Mouse (Mus musculus) megakaryocyte, embryonic 14.5 days (primary cell): ENCODE results near the gene Pax9. TPM values are rescaled to one million over a fixed set of nuclear protein-coding genes. Genes with fewer than 3 reads are reported as not detected.

ENCODE experiments used
- H3K27me3 ChIP-seq: replicated peaks from 2 replicates; pipeline ENCODE3; 2012; ENCODE audit warnings: inconsistent platforms
- H3K36me3 ChIP-seq: replicated peaks from 2 replicates; pipeline ENCODE3; 2012; ENCODE audit warnings: low read length, inconsistent platforms, mixed read lengths
- H3K4me1 ChIP-seq: 2 replicates; pipeline ENCODE4 v1.6.1; 2012; ENCODE audit warnings: inconsistent platforms
- H3K4me3 ChIP-seq: replicated peaks from 2 replicates; pipeline ENCODE3; 2012; ENCODE audit warnings: moderate library complexity, mild to moderate bottlenecking, inconsistent platforms
- H3K9me3 ChIP-seq: 2 replicates; pipeline ENCODE4 v1.6.1; 2012; ENCODE audit warnings: inconsistent platforms
- FLI1 ChIP-seq: IDR thresholded peaks from 2 replicates; pipeline ENCODE4 v1.6.1; 2012; ENCODE audit warnings: low read length, inconsistent platforms, mixed read lengths
- GATA1 ChIP-seq: IDR thresholded peaks from 3 replicates; pipeline ENCODE4 v1.6.1; 2012; ENCODE audit warnings: mixed read lengths, low read length, inconsistent platforms, borderline replicate concordance
- polyA plus RNA-seq: library from polyadenylated mRNA; stranded (reverse); fragments of >175 nt; gene quantifications from 2 replicates; pipeline ENCODE4 v1.2.3, GENCODE M21; 2012; ENCODE audit warnings: low replicate concordance; ENCODE audit not compliant: insufficient read depth

The Pax9 gene
- polyA plus RNA-seq, 1 experiment = not detected

DNA sequence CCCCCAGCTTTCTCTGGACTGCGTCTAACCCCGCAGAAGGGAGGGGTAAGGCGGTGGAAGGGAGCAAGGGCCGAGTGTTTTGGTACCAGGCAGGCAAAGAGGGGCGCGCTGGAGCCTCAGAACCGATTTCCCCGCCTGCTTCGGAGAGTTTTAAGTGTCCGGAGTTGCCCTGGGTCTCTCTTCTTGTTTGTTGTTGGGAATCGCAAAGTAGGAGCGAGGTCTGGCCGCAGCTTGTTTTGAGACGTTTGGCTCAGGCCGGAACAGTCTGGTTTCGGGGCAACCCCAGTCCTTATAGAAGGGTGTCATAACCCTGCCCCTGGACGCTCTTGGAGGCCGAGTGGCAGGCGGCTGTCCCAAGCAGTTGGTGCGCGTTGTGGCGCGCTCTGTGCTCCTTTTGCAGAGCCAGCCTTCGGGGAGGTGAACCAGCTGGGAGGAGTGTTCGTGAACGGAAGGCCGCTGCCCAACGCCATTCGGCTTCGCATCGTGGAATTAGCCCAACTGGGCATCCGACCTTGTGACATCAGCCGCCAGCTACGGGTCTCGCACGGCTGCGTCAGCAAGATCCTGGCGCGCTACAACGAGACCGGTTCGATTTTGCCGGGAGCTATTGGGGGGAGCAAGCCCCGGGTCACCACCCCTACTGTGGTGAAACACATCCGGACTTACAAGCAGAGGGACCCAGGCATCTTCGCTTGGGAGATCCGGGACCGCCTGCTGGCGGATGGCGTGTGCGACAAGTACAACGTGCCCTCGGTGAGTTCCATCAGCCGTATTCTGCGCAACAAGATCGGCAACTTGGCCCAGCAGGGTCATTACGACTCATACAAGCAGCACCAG lies 4.8 kb downstream of the Pax9 start:
- TF ChIP-seq FLI1 = no peak
- no peak for TF ChIP-seq GATA1
- no peaks in the 10 kb centered on the region for H3K36me3 ChIP-seq

GRCm38 (mm10) chr12:56697011-56697740 lies 5.6 kb downstream of the Pax9 start:
- TF ChIP-seq GATA1 (no peak), FLI1 (no peak)
- H3K9me3 ChIP-seq = peaks cover 43% of the 10 kb centered on the region
- peaks cover 88% of the 10 kb centered on the region for H3K27me3 ChIP-seq
- H3K36me3 ChIP-seq = no peaks in the 10 kb centered on the region
- H3K4me1 ChIP-seq = peaks cover 39% of the 10 kb centered on the region
- peak overlapping the region; percentile 80 for H3K4me3 ChIP-seq

More for the DNA sequence above, 4.8 kb downstream of the Pax9 start:
- H3K27me3 ChIP-seq = peaks cover 94% of the 10 kb centered on the region
- peaks cover 44% of the 10 kb centered on the region for H3K4me1 ChIP-seq
- H3K4me3 ChIP-seq = peak overlapping the region; percentile 80
- H3K9me3 ChIP-seq = peaks cover 49% of the 10 kb centered on the region

DNA sequence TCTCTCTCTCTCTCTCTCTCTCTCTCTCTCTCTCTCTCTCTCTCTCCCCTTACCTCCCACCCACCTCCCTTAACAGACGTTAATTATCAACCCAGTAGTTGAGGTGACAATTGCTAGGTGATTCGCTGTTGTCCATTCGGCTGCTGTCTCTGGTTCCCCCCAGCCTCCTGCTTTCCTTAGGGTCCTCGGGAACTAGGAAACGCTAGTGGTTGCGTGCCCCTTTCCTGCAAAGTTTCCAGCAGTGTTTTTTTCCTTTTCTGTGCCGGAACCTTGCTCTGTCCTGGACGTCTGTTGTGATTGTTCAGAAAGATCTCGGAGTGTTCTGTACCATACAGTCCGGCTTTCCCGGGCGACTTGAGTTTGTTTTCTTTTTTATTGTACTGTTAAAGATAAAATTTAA lies 6.2 kb downstream of the Pax9 start:
- H3K36me3 ChIP-seq = no peaks in the 10 kb centered on the region
- H3K9me3 ChIP-seq = peaks cover 37% of the 10 kb centered on the region
- peaks cover 86% of the 10 kb centered on the region for H3K27me3 ChIP-seq
- peaks cover 33% of the 10 kb centered on the region for H3K4me1 ChIP-seq
- no peak for TF ChIP-seq FLI1
- no peak for TF ChIP-seq GATA1
- peak overlapping the region; percentile 3 for H3K4me3 ChIP-seq

GRCm38 (mm10) chr12:56698191-56698980 lies 6.8 kb downstream of the Pax9 start:
- peaks cover 37% of the 10 kb centered on the region for H3K9me3 ChIP-seq
- no peak for TF ChIP-seq FLI1
- TF ChIP-seq GATA1 = no peak
- H3K4me3 ChIP-seq = no peak overlapping the region
- H3K36me3 ChIP-seq = no peaks in the 10 kb centered on the region
- H3K27me3 ChIP-seq = peaks cover 80% of the 10 kb centered on the region
- H3K4me1 ChIP-seq = peaks cover 33% of the 10 kb centered on the region

- Histone ChIP-seq H3K36me3 (no peaks in the 10 kb centered on the region), H3K9me3 (peaks cover 33% of the 10 kb centered on the region), H3K4me3 (no peak overlapping the region), H3K27me3 (peaks cover 70% of the 10 kb centered on the region), H3K4me1 (peaks cover 33% of the 10 kb centered on the region)
- no peak for TF ChIP-seq GATA1
- no peak for TF ChIP-seq FLI1
These were observed 7.8 kb downstream of the Pax9 start for GRCm38 (mm10) chr12:56699351-56699750.

GRCm38 (mm10) chr12:56699915-56700900 lies 8.6 kb downstream of the Pax9 start:
- no peak overlapping the region for H3K4me3 ChIP-seq
- TF ChIP-seq GATA1 = no peak
- no peak for TF ChIP-seq FLI1
- H3K9me3 ChIP-seq = peaks cover 27% of the 10 kb centered on the region
- peaks cover 26% of the 10 kb centered on the region for H3K4me1 ChIP-seq
- H3K27me3 ChIP-seq = peaks cover 62% of the 10 kb centered on the region
- no peaks in the 10 kb centered on the region for H3K36me3 ChIP-seq

- H3K36me3 ChIP-seq = no peaks in the 10 kb centered on the region
- no peak overlapping the region for H3K4me3 ChIP-seq
- no peak for TF ChIP-seq GATA1
- TF ChIP-seq FLI1 = no peak
- peaks cover 54% of the 10 kb centered on the region for H3K27me3 ChIP-seq
- peaks cover 18% of the 10 kb centered on the region for H3K4me1 ChIP-seq
- peaks cover 19% of the 10 kb centered on the region for H3K9me3 ChIP-seq
These were observed 9.4 kb downstream of the Pax9 start for GRCm38 (mm10) chr12:56701004-56701403.

GRCm38 (mm10) chr12:56717971-56718706 lies 26.6 kb downstream of the Pax9 start:
- H3K4me1 ChIP-seq = no peaks in the 10 kb centered on the region
- H3K36me3 ChIP-seq = no peaks in the 10 kb centered on the region
- H3K27me3 ChIP-seq = no peaks in the 10 kb centered on the region
- no peak overlapping the region for H3K4me3 ChIP-seq
- TF ChIP-seq FLI1 (no peak), GATA1 (no peak)
- no peaks in the 10 kb centered on the region for H3K9me3 ChIP-seq

DNA sequence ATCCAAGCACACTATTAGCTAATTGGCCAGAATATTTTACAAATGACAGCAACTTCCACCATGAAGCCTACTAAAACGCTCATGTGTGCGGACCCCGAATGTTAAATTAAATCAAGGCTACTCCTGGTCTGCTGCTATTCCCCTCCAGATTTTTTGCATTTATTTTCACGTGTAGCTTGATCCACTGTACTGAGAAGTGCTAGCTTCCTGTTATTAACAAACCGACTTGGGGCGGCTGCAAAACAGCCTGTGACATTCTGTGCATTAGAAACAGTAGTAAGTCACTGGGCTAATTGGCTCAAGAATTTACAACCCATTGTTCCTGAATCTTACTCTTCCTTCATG lies 27.1 kb downstream of the Pax9 start:
- H3K9me3 ChIP-seq = no peaks in the 10 kb centered on the region
- TF ChIP-seq FLI1 = no peak
- no peak for TF ChIP-seq GATA1

More for the DNA sequence above, 27.1 kb downstream of the Pax9 start:
- H3K4me3 ChIP-seq = no peak overlapping the region
- no peaks in the 10 kb centered on the region for H3K4me1 ChIP-seq
- no peaks in the 10 kb centered on the region for H3K36me3 ChIP-seq
- H3K27me3 ChIP-seq = no peaks in the 10 kb centered on the region
